Mouse (Mus musculus) intestine, embryonic 14.5 days (tissue): ENCODE measurements around the gene Adh7. TPM values are rescaled to one million over a fixed set of nuclear protein-coding genes. Genes with fewer than 3 reads are reported as not detected.
A peak's percentile ranks its signal among the peaks of the same experiment; 100 is the strongest.

Experiments used
- ATAC-seq: fragments of 200-750 bp; cut with Nextera tagmentation; replicated peaks from 2 replicates; pipeline ENCODE4 v1.8.0; 2017; ENCODE audit warnings: low read depth, moderate number of reproducible peaks, moderate TSS enrichment, moderate library complexity; ENCODE audit not compliant: low FRiP score, low TSS enrichment
- DNase-seq: peaks from one replicate; pipeline ENCODE4 v3.0.0-alpha.2; 2018; ENCODE audit warnings: low spot score
- H3K27ac ChIP-seq: fragments of 300-500 bp; sonication (generic); 2 replicates; pipeline ENCODE4 v1.5.1; 2014; ENCODE audit warnings: low read depth, mild to moderate bottlenecking, control low read depth
- H3K27me3 ChIP-seq: fragments of 300-500 bp; sonication (generic); replicated peaks from 2 replicates; pipeline ENCODE4 v1.6.1; 2014; ENCODE audit warnings: low read length, control low read depth; ENCODE audit not compliant: control insufficient read depth, insufficient read depth
- H3K36me3 ChIP-seq: fragments of 300-500 bp; sonication (generic); 2 replicates; pipeline ENCODE4 v1.6.1; 2014; ENCODE audit warnings: low read length, control low read depth; ENCODE audit not compliant: control insufficient read depth, insufficient read depth
- H3K4me1 ChIP-seq: fragments of 300-500 bp; sonication (generic); replicated peaks from 2 replicates; pipeline ENCODE4 v1.6.1; 2014; ENCODE audit warnings: low read length, control low read depth, mixed read lengths; ENCODE audit not compliant: control insufficient read depth, insufficient read depth
- H3K4me2 ChIP-seq: fragments of 300-500 bp; sonication (generic); 2 replicates; pipeline ENCODE4 v1.6.1; 2014; ENCODE audit warnings: low read length
- H3K4me3 ChIP-seq: fragments of 300-500 bp; sonication (generic); 2 replicates; pipeline ENCODE4 v1.5.1; 2014; ENCODE audit warnings: low read depth, low read length, control low read depth, mixed read lengths
- H3K9ac ChIP-seq: fragments of 300-500 bp; sonication (generic); 2 replicates; pipeline ENCODE4 v1.6.1; 2014; ENCODE audit warnings: mild to moderate bottlenecking, low read length
- H3K9me3 ChIP-seq: fragments of 300-500 bp; sonication (generic); 2 replicates; pipeline ENCODE4 v1.6.1; 2016; ENCODE audit warnings: low read length, control low read depth; ENCODE audit not compliant: control insufficient read depth
- WGBS: fragments of 180-500 bp; shearing (Covaris S2); extraction: QIAGEN DNeasy Blood & Tissue Kit; methylation state at CpG from one replicate; pipeline ENCODE4 v1.1.7; 2014; 5-methylcytosine and 5-hydroxymethylcytosine counted together
- polyA plus RNA-seq: library from polyadenylated mRNA; unstranded; fragments of >200 nt; fragmentation: Nextera tagmentation; extraction: Ambion mirVana; gene quantifications from 2 replicates; pipeline ENCODE4 v1.2.1, GENCODE M21; 2014

The Adh7 gene
- not detected in 2 replicates for polyA plus RNA-seq

DNA sequence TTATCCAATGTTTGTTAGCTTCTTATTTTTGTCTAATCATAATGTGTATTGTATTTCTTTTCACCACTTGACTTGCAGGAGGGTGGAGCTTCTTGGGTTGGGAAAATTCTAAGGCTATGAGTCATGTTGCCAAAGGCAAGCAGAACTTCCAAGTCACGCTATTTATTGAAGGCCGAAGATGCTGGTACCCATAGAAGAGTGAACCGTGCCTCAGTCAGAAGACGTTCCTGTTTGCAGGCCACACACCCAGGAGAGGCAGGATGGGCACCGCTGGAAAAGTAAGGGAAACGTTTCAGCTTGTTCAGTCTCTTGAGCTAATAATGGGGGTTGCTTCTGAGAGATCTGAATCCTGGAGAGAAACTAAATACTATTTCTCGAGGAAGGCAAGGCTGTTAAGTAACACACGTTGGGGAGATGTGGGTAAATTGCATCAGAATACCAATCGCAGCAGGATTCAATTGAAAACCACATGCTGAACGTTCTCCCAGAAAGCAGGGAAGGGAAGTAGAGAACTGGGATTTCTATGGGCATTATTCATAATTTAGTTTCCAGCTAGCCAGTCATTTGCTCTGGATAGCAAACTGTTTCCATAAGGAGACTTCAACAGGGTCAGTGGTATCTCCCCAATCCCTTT lies at the start of gene Adh7:
TSS of gene Adh7 (plus strand) at position 130 of the 634 bp plus-strand sequence.
- no peaks in the 10 kb centered on the region for H3K36me3 ChIP-seq
- 78% methylated on average over 10 of the region's 10 CpGs for WGBS
- no peak for ATAC-seq

DNA sequence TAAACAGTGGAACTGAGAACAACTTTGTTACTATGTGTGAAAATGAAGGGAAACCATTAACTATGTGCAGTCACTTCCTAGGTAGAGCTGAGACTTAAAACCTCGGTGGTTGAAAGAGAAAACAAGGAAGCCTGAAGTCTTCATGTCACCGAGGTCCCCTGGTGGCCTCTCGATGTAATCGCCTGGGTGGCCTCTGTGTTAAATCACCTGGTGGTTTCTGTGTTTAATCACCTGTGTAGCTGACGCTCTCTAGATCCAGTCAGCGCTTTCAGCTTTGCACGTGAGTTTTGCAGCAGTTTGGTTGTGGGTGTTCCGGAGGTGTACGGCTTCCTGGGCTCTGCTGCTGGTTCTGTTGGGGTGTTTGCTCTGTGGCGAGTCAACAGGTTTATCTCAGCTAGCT lies 44.3 kb upstream of the Adh7 start:
- WGBS: 76% methylated on average over 10 of the region's 10 CpGs
- no peak overlapping the region for H3K4me3 ChIP-seq
- no peak for DNase-seq
- H3K4me1 ChIP-seq: no peaks in the 10 kb centered on the region
- H3K9me3 ChIP-seq: peaks cover 3% of the 10 kb centered on the region; the same call in 1 of the 2 replicates
- no peak overlapping the region for H3K27ac ChIP-seq
- no peak overlapping the region for H3K9ac ChIP-seq
- no peaks in the 10 kb centered on the region for H3K36me3 ChIP-seq
- H3K27me3 ChIP-seq: no peaks in the 10 kb centered on the region
- no peak overlapping the region for H3K4me2 ChIP-seq
- ATAC-seq: no peak

More for the DNA sequence above, at the start of gene Adh7:
- H3K9ac ChIP-seq: no peak within 1 kb of the TSS
- no peak for DNase-seq
- no peaks in the 10 kb centered on the region for H3K9me3 ChIP-seq
- H3K27me3 ChIP-seq: no peaks in the 10 kb centered on the region
- no peak within 1 kb of the TSS for H3K4me3 ChIP-seq
- no peak within 1 kb of the TSS for H3K27ac ChIP-seq
- no peaks in the 10 kb centered on the region for H3K4me1 ChIP-seq
- no peak within 1 kb of the TSS for H3K4me2 ChIP-seq

DNA sequence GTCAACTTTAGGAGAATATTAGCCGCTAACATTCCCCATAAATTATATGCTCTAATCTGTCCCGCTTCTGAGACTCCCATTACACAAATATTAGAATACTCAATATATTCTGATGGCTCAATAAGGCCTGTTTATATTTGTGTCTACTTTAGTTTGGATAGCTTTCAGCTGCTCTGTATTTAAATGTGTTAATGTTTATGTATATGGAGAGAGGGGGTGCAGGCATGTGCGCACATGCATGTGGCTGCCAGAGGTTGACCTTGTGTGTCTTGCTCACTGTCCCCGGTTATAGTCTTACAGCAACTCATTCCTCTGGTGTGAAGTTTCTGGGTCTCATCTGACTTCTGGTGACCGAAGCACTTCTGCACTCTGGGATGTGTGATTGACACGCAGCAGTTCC lies 42.0 kb upstream of the Adh7 start:
- H3K4me2 ChIP-seq: no peak overlapping the region
- ATAC-seq (no peak), DNase-seq (no peak)
- H3K27ac ChIP-seq: no peak overlapping the region
- no peaks in the 10 kb centered on the region for H3K36me3 ChIP-seq
- WGBS: 65% methylated on average over 6 of the region's 6 CpGs
- H3K9ac ChIP-seq: no peak overlapping the region
- no peaks in the 10 kb centered on the region for H3K27me3 ChIP-seq
- H3K4me3 ChIP-seq: no peak overlapping the region
- H3K4me1 ChIP-seq: no peaks in the 10 kb centered on the region
- H3K9me3 ChIP-seq: peaks cover 3% of the 10 kb centered on the region; the same call in 1 of the 2 replicates

DNA sequence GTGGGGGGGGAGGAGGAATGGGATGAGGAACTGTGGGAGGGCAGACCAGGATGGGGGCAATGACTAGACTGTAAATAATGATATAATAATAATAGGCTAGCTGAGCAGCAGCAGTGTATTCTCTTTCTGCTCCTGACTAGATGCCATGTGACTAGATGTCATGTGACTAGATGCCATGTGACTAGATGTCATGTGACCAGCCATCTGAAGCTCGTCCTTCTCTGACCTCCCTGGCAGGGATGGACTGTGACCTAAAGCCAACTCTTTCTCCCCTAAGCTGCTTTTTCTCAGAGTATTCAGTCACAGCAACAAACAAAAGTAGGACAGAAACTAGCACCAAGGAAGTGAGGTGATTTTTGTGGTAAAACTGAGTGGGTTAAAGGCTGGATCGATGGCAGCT lies 35.5 kb upstream of the Adh7 start:
- no peaks in the 10 kb centered on the region; the same call in 1 of the 2 replicates for H3K9me3 ChIP-seq
- ATAC-seq: no peak
- H3K4me2 ChIP-seq: no peak overlapping the region
- H3K27me3 ChIP-seq: no peaks in the 10 kb centered on the region
- H3K36me3 ChIP-seq: no peaks in the 10 kb centered on the region
- no peak for DNase-seq
- WGBS: 89% methylated on average over 2 of the region's 2 CpGs
- no peak overlapping the region for H3K27ac ChIP-seq
- no peak overlapping the region for H3K9ac ChIP-seq
- no peak overlapping the region for H3K4me3 ChIP-seq
- 0 out of 2 replicates have a peak, but pooled peaks cover 5% of the 10 kb centered on the region for H3K4me1 ChIP-seq

DNA sequence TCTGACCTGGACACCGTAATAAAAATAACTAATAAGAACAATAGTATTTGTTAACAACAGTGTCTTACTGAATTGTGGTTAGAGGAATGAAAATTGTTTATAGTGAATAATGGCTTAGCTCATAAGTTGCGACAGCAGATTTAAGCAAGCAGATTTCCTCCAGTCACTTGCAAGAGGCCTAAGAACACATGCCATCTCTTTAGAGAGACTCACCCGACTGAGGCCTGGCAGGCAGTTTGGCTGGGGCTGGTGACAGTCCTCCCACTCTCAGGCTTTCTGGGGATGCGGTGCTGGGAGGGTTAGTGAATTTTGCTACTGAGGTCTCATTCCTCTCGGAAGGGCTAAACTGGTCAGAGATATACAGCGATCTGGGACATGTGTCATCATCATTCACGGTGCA lies 34.2 kb upstream of the Adh7 start:
- H3K9me3 ChIP-seq: no peaks in the 10 kb centered on the region
- H3K36me3 ChIP-seq: no peaks in the 10 kb centered on the region
- H3K4me3 ChIP-seq: no peak overlapping the region
- 0 out of 2 replicates have a peak, but pooled peaks cover 5% of the 10 kb centered on the region for H3K4me1 ChIP-seq
- H3K27me3 ChIP-seq: no peaks in the 10 kb centered on the region
- 79% methylated on average over 7 of the region's 7 CpGs for WGBS
- no peak overlapping the region for H3K27ac ChIP-seq
- no peak for ATAC-seq
- no peak overlapping the region for H3K4me2 ChIP-seq
- no peak overlapping the region for H3K9ac ChIP-seq
- no peak for DNase-seq

DNA sequence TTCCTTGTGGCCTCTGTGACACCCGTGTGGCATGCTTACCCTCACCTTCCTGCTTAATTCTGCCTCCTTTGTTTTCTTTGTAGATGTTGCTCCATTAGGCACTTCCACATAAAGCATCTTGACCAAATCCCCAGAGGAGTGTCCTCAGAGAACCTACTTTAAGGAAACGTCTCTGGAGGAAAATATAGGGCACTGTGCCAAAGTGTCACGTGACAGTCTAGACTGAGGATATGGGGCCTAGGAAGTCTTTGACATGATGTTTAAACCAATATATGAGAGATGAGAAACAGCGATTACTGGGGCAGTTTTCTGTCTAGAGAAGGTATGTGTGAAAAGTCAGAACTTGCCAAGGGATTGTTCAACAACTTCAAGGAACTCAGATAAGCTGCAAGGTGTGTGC lies 32.3 kb upstream of the Adh7 start:
- no peaks in the 10 kb centered on the region for H3K27me3 ChIP-seq
- no peak overlapping the region for H3K9ac ChIP-seq
- no peaks in the 10 kb centered on the region for H3K9me3 ChIP-seq
- DNase-seq (peak; percentile 61), ATAC-seq (no peak)
- no peak overlapping the region for H3K27ac ChIP-seq
- H3K4me1 ChIP-seq: 0 out of 2 replicates have a peak, but pooled peaks cover 5% of the 10 kb centered on the region
- no peak overlapping the region for H3K4me3 ChIP-seq
- H3K4me2 ChIP-seq: no peak overlapping the region
- WGBS: 45% methylated on average over 4 of the region's 4 CpGs
- H3K36me3 ChIP-seq: no peaks in the 10 kb centered on the region

DNA sequence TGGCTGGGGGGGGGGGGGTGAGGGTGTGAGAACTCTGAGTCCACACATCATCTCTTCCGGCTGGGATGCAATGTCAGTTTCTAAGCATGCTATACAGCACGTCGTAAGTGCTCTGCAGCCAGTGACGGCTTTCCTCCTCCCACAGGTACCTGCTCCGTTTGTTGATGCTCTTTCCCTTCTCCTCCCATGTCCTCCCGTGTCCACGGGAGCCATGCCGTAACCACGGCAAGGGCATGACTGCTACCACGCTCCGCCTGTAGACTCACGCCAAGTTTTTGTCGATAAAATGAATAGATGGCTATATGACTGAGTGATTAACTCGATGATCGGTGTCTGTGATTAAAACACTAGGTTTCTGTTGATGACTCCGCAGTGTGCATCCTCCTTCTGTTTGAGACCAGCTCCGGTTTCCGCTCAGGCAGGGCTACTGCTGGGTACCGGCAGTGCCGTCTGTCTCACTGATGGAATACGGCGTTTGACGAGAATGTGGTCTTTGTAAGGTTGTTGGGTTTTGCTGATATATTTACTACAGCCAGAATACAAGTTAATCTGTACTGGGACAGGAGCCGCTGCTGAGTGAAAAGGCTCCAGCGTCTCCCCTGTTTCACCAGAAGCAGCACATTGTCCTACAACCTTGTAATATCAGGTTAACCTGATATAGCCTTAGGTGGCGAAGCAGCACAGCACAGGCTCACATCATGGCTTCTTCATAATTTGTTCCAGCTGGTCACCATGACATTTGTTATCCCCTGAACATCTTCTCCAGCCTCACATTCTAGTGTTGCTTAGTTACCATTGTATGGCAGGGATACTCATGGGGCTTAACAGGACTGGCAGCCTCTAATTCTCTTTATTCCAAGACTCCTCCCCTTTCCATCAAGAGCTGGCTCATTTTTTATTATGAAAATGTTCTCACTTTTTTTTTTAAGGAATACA lies 31.3 kb upstream of the Adh7 start:
- Histone ChIP-seq H3K27ac (no peak overlapping the region), H3K36me3 (no peaks in the 10 kb centered on the region), H3K4me3 (no peak overlapping the region), H3K4me2 (no peak overlapping the region), H3K9me3 (no peaks in the 10 kb centered on the region), H3K4me1 (0 out of 2 replicates have a peak, but pooled peaks cover 5% of the 10 kb centered on the region), H3K27me3 (no peaks in the 10 kb centered on the region), H3K9ac (no peak overlapping the region)
- 87% methylated on average over 26 of the region's 26 CpGs for WGBS
- DNase-seq: no peak
- no peak for ATAC-seq

DNA sequence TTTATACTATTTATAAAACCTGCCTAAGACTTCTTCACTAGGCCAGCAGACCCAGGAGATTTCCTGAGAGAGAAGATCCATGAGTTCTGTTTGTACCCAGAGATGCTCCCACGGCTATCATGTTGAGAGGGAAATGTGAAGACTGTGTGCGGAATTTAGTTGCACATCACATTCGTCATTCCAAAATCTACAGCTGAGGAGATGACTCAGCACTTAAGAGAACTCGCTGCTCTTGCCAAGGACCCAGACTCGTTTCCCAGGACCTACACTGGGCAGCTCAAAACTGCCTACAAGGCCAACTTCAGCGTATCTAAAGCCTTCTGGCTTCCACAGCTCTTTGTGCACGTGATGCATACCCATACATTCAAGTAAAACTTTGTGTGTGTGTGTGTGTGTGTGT lies 25.3 kb upstream of the Adh7 start:
- 69% methylated on average over 7 of the region's 7 CpGs for WGBS
- no peaks in the 10 kb centered on the region for H3K36me3 ChIP-seq
- no peak for DNase-seq
- no peak overlapping the region for H3K4me2 ChIP-seq
- H3K9ac ChIP-seq: no peak overlapping the region
- H3K9me3 ChIP-seq: no peaks in the 10 kb centered on the region
- H3K4me3 ChIP-seq: no peak overlapping the region
- H3K27ac ChIP-seq: no peak overlapping the region
- H3K4me1 ChIP-seq: no peaks in the 10 kb centered on the region
- no peak for ATAC-seq
- H3K27me3 ChIP-seq: no peaks in the 10 kb centered on the region
